7 mouse cellular contexts compared by ENCODE assay signal in genomic region chr2:134527419-134528114, GRCm38 (mm10). TPM values are rescaled to one million over a fixed set of nuclear protein-coding genes. Genes with fewer than 3 reads are reported as not detected.
DNase-seq lines count a peak whose midpoint lies in the region; ATAC-seq lines count a peak whose summit lies in the region.

No protein-coding gene starts in this region.

- no peaks in the 10 kb centered on the region for H3K36me3 ChIP-seq in heart, embryonic 11.5 days (ENCODE audit: control insufficient read depth, insufficient read depth, low read length)

- no peaks in the 10 kb centered on the region for H3K9me3 ChIP-seq in heart, embryonic 11.5 days (replicated peaks; ENCODE audit: control insufficient read depth, low read length)

- peak overlapping the region; percentile 77 for H3K27ac ChIP-seq in heart, embryonic 11.5 days (ENCODE audit: low read depth, low read length)

- no peaks in the 10 kb centered on the region; the same call in 1 of the 2 replicates for H3K4me1 ChIP-seq in heart, embryonic 11.5 days (ENCODE audit: control insufficient read depth, insufficient read depth, low read length)

- H3K4me2 ChIP-seq in heart, embryonic 11.5 days = 0 out of 2 replicates have a peak overlapping the region, but pooled peaks have one; percentile 7

- intact Hi-C loops in left cerebral cortex, postnatal 14 days (cut with DNase I) = no loop called here

- DNase-seq in 3134 (ENCODE audit: extremely low read depth, insufficient read length, low spot score) (peak; percentile 50), MN1 (ENCODE audit: low spot score) (peak; percentile 31)
- DNase-seq in kidney, postnatal 25 days = peak; percentile 28 to 49
- no peak for DNase-seq in frontal cortex, postnatal 36 days (ENCODE audit: low spot score in 2 of 2)
- DNase-seq in left cerebral cortex, postnatal 14 days (ENCODE audit: low spot score in 2 of 2) = no peak
- DNase-seq in right cerebral cortex, adult 18-20 months = no peak

- no peaks in the 10 kb centered on the region for H3K27me3 ChIP-seq in heart, embryonic 11.5 days (ENCODE audit: control insufficient read depth, insufficient read depth, low read length)

- 58% methylated on average over 11 of the region's 11 CpGs for WGBS in heart, embryonic 11.5 days (ENCODE audit: insufficient replicate concordance)

- no peak overlapping the region for H3K9ac ChIP-seq in heart, embryonic 11.5 days (ENCODE audit: low read depth, low read length)

- H3K4me3 ChIP-seq in heart, embryonic 11.5 days (ENCODE audit: low read depth, low read length) = no peak overlapping the region

- 0 out of 2 replicates have a peak, but pooled peaks have one; percentile 47 for ATAC-seq in heart, embryonic 11.5 days (replicated peaks; ENCODE audit: insufficient number of reproducible peaks, low FRiP score, low TSS enrichment)

RNA-seq across cellular contexts. Expression of gene Hao1, which starts 26.6 kb away (rescaled TPM):
- polyA plus RNA-seq in heart, embryonic 11.5 days (2014; fragmentation: Nextera tagmentation; extraction: Ambion mirVana) = not detected in 2 replicates
- not detected for total RNA-seq in left cerebral cortex, postnatal 14 days (2021)

Comparison
In these comparisons a context has a peak if more than half of its experiments do, and no peak if none do; other contexts are left out.
1. DNase-seq: peak in 3134 (single experiment), MN1 (single experiment) and kidney, postnatal 25 days (2 of 2); none in frontal cortex, postnatal 36 days (0 of 2), left cerebral cortex, postnatal 14 days (0 of 2) and right cerebral cortex, adult 18-20 months (single experiment).